Mouse (Mus musculus): ENCODE measurements at regions not wholly inside any gene's neighbourhood (a gene's known extent, or its start where the extent isn't known, plus 50 kb on each side); places are given as distances from the start of the nearest gene placed in this dataset.
"Not testable (repeated sequence)": the region's sequence is repeated elsewhere in the genome, so short reads cannot be mapped to it uniquely, and the experiment has no call there.

DNA sequence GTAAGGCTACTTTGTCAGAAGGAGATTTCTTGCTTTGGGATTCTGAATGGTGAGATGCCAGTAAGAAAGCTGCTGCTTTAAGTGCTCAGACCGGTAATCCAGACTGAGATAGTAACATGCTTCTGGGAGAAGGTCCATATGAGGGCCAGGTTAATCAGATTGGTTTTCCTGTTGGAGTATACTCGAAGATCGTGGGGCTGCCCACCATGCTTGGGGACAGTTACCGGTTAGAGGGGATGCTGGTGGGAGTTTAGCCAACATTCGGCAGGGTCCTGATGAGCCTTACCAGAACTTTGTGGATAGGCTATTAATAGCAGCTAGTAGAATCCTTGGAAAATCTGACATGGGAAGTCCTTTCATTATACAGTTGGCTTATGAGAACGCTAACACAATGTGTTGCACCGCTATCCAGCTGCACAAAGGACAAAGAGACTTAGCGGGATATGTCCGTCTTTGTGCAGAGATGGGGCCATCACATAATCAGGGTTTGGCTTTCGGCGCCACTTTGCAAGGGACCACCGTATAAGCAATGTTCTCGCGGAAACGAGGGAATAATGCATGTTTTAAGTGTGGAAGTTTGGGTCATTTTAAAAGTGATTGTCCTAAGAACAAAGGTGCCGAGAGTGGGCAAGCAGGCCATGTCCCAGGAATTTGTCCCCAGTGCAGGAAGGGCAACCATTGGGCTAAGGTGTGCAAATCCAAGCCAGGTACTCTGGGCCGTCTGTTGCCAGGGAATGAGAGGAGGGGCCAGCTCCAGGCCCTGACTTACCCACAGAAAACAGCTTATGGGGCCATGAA lies 75.4 kb upstream of the Lemd2 start:
- DNase-seq = not testable (repeated sequence)

DNA sequence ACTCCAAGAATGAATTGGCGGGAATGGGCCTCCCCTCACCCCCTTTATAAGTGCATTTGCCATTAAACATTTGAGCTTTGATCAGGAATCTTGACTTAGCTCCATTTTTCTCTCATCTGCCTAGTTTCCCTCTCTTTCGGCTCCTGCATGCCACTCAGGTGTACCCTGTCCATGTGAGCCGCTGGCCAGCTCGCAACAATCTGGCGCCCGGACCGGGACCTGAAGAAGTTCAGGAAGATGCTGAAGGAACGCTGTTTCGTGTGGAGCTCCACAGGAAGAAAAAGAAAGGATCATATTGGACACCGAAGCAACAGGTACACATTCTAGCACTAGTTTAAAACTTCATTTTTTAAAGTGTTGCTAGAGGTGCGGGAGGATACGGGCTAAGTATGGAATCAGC lies 73.5 kb upstream of the Lemd2 start:
- DNase-seq = not testable (repeated sequence)

DNA sequence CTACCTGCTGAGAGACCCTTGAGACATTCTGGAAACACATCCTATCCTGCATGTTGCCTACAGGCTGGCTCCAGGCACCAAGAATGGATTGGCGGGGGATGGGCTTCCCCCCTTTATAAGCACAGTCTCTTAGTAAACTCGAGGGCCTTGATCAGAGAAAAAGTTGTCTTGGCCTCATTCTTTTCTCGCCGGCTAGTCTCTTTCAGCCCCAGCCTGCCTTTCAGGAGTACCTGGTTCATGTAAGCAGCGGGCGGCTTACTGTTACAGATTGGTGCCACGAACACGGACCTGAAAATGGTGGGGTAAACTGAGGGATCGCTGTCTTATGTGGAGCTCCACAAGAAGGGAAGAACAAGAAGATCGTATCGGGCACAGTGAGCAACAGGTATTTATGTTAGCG lies 67.5 kb upstream of the Lemd2 start:
- peak; percentile 6 for DNase-seq

DNA sequence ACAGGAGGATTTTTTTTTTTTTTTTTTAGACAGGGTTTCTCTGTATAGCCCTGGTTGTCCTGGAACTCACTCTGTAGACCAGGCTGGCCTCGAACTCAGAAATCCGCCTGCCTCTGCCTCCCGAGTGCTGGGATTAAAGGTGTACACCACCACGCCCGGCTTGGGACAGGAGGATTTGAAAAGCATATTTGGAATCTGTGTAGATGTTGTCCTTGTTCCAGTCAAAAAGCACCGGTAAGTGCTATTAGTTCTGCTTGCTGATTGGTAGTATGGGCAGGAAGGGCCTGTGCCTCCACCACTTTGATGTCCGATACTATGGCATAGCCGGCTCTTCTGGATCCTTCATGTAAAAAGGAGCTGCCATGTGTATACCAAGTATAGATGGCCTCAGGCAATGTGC lies 66.5 kb upstream of the Lemd2 start:
- DNase-seq = not testable (repeated sequence)

DNA sequence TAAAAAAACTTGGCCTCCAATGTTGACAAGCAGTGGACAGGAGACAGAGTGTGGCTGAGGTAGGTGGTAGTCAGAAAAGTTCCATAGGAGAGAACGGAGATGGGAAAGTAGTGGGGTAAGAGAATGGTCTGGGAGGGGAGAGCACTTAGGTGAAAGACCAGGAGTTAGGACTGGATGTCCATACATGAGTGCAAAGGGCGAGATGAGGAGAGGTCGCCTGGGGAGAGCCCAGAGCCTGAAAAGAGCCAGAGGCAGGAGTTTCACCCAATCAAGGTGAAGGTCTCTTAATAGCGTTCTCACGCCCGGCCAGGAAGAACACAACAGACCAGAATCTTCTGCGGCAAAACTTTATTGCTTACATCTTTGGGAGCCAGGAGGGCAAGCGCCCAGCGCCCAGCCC lies 60.3 kb upstream of the Lemd2 start:
- DNase-seq = not testable (repeated sequence)

DNA sequence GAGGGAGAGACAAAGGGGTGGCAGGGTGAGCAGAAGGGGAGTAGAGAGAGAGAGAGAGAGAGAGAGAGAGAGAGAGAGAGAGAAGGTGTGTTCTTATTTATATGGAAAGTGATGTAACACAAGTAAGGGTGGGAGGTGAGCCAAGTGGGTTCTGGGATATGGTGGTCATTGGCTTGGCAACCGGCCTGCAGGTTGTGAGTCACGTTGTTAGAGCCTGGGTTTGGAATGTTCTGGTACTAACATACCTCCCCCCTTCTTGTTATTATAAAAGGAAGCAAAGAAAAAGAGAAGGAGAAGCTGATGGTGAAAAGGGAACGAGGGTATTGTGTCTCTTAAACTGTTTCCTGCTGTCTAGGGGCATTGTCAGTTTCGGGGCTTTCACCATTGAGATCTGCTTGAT lies 58.3 kb upstream of the Lemd2 start:
- peak; percentile 1 for DNase-seq

DNA sequence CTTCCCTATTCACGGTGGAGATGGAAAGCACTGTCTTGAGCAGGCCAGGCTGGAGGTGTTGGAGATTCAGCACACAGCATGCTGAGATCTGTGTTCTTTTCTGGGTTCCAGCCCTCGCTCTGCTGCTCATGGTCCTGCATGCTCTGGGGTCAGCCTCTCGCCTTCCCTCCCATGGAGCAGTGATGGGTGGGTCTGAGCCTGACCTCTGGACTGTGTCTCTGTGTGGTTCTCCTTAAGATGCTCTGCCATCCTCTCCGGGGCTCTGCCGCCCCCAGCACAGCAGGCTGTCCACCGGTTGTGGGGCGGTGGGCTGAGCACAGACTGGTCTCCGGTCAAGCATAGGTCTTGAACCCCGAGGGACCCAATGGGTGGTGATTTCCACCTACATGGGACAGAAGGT lies 57.7 kb upstream of the Lemd2 start:
- DNase-seq = peak; percentile 4

DNA sequence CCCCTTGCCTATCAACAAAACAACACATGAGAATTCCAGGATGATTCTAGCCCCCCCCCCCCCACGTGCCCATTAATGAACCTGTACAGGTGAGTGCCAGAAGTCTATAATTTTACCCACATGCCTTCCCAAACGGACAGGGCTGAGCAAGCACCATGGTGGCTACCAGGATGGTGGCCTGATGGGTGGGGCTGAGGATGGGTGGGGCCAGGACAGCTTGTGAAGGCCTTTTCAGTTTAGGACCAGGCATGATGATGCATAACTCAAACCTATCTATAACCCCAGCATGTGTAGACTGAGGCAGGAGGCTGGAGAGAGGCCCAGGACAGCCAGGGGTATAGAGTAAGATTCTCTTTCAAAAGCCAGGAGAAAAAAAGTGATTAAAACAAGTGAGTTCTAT lies 57.0 kb upstream of the Lemd2 start:
- DNase-seq = peak; percentile 2

DNA sequence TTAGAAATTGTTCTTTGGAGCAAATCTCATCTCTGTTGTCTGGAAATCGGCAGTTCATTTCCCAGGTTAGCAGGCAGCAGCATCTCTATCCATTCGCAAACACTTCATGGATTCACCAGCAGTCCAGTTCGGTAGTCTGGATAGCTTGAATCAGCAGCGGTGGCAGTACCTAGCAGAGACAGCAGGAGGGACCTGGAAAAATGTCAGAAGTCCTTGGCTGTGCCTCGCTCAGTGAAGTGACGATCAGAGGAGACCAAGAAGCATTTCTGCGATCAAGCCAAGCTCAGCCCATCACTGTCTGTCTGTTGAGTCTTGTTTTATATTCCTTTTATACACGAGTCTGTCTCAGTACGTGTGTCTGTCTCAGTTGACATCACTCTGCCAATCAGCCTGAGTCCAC lies 55.8 kb upstream of the Lemd2 start:
- no peak for DNase-seq

DNA sequence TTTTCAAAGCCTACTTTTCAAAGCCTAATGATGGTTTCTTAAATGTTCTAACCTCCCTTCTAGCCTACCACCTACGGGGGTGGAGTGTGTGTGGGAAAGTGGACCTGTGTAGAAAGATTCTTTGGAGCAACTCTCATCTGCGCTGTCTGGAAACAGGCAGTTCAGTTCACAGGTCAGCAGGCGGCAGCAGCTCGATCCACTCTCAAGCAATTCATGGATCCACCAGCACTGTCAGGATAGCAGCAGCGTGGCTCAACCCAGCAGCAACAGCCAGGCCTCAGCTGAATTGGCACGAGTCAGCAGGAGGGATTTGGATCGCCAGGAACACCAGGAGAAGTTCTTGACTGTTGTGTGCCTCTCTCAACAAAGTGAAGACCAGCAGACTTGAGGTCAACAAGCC lies 53.1 kb upstream of the Lemd2 start:
- DNase-seq = peak; percentile 40

DNA sequence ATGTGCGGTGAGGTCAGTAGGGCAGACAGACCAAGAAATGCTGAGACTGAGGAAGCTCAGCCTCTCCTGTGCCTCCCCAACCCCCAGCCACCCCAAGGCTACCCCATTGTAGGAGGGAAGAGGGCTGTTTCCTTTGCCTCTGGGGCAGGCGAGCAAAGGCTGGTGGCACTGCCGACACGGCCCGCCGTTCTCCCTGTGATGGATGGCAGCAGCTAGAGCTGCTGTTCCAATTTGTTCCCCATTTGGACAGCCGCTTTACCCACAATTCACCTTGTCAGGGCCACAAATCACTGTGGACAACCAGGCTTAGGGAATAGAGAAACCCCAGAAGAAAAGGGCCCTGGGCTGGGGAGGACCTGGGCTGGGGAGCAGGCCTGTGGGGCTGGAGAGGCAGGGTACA lies 51.5 kb upstream of the Lemd2 start:
- DNase-seq = no peak

Measured in cerebellum, adult 11-12 months (tissue).